Mouse (Mus musculus) layer of hippocampus, adult 9-11 months (tissue): ENCODE measurements around the gene Golga2.

Experiments
- DNase-seq: peaks from one replicate; pipeline ENCODE4 v3.0.0; 2022

Gene Golga2

GRCm38 (mm10) chr2:32318709-32319585, 31.8 kb downstream of the Golga2 start:
- no peak for DNase-seq

DNA sequence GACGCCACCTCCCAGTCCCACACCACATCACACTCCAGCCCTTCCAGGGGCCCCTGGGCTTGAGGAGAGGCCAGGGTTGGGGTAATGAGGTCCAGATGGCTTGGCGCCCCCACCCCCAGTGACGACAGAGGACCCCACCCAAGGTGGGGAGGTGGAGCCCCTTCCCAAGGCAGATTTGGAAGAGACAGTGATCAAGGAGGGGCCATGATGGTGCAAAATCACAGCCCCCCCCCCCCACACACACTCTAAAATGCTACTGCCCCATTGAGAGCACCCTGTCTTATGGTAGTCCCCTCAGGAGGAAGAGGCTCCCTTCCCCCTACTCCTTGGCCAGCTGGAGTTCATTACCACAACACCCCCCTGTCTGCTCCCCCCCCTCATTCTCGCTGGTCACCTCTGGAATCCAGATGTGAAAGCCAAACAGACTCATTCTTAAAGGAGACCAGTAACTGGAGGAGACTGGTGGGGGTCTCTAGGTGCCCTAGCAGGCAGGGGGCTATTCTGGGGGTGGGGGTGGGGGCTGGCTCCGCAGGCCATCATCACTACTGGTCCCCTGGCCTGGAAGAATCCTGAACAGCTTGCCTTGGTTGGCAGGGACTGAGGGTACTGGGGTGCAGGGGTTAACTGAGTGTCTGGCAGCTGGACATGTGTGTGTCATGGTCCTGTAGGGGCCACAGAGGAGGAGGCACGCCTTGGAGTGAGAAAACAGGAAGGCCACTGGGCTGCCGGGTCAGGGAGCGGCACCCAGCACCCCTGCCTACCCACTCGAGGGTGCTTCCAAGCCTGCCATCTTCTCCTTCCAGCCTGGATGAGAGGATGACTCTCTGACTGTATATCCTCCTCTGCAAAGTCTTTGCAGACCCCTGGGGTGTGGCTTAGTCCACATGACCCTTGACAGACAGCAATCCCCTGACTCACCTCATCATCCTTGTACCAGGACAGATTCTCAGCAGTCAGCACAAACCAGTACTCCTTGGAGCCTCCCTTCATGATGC, 32.7 kb downstream of the Golga2 start:
- DNase-seq: no peak

DNA sequence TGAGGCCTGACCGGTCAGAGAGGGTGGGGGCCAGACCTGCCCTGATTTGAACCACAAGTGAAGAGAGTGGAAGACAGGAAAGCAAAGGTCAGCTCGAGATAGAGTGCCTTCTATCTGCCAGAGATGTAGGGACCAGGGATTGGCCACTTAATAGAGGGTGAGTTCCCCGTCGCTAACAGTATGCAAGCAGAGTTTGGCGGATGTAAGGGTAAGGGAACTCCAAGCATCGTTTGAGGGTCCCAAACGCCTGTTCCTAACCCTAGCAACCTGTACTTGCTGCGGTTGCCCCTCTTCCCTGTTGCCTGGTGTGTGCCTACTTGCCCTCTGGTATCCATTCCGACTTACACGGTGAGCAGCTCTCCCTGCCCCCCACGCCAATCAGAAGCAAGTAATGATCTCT, 33.5 kb downstream of the Golga2 start:
- DNase-seq: no peak

DNA sequence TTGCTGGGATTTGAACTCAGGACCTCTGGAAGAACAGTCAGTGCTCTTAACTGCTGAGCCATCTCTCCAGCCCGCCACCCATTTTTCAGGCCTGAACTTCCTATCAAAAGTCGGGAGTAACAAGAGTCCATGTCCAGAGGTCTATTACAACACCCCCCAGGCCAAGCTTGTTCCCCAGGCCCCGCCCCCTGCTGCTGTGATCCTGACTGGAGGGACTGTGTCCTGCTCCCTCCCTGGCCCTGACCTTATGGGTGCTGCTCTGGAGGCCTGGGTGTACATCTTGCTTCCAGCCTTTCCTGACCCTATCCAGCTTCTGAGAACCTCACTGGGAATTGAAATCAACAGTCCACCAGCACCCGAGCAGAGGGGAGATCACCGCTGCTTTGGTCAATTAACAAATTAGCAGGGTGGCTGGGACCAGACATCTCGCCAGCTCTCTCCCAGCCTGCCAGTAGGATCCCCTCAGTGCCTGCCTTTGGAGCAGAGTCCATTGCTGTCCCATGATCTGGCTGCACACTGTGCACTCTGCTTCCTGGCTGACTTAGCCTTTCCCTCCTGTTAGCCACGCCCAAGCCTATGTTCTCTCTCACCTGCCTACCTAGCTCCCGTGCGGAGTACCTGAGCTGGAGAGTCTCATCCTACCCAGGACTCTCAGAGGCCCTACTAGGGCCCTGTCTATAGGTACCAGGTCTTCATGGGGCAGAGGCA, 34.6 kb downstream of the Golga2 start:
- DNase-seq: no peak

DNA sequence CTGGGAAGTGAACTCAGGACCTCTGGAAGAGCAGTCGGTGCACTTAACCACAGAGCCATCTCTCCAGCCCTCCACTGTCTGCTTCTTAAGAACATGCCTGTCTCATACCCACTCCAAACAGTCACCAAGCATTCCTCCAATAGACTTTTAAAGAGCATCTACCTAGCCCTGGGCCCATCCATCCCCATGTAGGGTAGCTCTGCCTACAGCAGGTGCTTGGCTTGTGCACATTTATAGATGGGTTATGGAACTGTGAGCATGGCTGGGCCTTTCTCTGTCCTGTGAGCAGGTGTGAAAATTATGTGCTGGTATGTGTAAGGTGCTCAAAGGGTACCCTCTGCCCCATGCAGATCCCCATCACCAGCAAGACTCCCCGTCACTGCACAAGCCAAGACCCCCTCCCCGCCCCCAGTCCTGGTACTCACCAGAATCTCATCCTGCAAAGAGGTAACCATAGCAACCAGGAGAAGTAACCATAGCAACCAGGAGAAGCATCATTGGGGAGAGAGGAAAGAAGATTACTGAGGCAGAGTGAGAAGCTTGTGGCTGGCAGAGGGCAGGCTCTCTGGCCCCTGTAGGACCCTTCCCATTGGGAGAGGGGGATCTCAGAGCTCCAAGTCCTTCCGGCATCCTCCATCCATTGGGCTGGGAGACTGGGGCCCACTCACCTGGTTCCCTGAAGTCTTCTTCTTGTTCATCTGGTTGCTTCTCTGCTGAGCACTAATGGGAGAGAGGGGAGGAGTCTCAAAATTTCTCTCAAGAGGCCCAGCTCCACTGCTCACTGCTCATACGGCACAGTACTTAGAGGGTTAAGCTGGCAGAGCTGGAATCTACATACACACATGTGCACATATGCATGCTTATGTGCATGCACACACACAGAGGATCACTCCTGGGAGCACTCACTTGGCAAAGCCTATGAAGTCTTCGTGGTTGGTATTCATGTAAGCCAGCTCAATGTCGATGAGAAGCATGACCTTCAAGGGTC, 35.9 kb downstream of the Golga2 start:
- DNase-seq: no peak

DNA sequence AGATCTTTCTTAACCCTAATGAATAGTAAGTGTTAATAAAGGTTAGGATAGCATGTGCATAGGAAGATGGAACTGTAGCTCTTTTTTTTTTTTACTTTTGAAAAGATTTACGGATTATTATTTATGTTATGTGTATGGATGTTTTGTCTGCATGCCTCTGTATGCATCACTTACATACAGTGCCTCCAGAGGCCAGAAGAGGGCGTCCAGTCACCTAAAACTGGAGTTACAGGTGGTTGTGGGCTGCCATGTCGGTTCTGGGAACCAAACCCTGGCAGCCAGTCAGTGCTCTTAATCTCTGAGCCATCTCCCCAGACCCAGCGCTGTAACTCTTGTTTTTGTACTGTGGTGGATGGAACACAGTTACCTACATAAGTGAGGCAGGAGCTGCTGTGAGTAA, 37.1 kb downstream of the Golga2 start:
- DNase-seq: no peak

GRCm38 (mm10) chr2:32325342-32325741, 38.2 kb downstream of the Golga2 start:
- no peak for DNase-seq

DNA sequence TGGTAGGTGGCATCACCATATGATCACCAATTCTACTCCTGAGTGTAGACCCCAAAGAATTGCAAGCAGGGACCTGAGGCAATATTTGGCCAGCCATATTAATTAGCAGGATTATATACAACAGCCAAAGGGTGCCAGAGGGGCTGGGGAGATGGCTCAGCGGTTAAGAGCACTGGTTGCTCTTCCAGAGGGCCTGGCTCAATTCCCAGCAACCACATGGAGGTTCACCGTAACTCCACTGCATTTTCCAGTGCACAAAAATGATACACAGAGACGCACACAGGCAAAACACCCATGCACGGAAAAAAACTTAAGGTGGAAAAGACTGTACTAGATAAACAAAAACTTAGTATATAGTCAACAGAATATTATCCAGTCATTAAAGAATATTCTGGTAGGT, 40.0 kb downstream of the Golga2 start:
- DNase-seq: no peak

DNA sequence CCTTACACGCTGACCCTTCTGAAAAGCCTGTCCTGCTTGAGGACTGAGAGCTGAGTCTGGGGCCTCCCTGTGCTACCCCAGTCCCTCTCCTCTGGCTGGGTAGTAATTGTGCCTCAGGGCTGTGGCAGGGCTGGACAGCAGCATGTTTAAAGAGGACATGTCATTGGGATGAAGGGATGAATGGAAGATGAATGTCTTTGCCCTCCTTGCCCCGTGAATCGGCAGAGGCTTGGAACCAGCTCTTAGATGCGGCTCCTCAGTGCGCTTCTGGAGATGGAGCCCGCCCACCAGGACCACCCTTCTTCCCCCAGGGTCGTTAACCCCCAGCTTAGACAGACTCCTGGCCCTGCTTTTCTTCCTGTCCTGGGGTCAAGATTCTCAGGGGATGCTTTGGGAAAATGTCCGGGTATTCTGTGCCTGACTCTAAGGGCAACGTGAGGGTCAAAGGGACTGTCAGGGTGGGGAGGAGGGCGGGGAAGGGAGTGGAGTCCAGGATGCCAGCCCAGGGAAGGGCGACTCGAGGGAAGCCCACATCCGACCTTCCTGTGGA, 41.8 kb downstream of the Golga2 start:
- no peak for DNase-seq

DNA sequence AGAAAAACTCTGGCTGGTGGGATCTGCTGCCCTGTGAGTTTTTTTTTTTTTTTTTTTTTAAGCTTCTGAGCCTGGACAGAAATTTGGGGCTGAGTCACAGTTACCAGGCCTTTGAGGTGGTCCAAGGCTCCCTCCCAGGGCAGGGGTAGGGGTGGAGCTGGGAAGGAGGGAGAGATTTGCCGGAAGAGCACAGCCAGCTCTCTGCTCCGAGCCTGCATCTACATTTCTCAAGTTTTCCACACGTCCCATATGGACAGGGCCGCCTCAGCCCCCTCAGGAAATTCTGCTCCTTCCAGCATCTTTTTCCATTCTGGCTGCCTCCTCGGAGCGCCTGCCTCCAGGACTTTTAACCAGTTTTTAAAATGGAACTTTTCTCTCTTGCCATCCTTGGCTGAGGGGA, 42.3 kb downstream of the Golga2 start:
- DNase-seq: no peak

GRCm38 (mm10) chr2:32332159-32332558, 45.0 kb downstream of the Golga2 start:
- no peak for DNase-seq

- no peak for DNase-seq
Observed at GRCm38 (mm10) chr2:32335888-32336287, 48.7 kb downstream of the Golga2 start.

DNA sequence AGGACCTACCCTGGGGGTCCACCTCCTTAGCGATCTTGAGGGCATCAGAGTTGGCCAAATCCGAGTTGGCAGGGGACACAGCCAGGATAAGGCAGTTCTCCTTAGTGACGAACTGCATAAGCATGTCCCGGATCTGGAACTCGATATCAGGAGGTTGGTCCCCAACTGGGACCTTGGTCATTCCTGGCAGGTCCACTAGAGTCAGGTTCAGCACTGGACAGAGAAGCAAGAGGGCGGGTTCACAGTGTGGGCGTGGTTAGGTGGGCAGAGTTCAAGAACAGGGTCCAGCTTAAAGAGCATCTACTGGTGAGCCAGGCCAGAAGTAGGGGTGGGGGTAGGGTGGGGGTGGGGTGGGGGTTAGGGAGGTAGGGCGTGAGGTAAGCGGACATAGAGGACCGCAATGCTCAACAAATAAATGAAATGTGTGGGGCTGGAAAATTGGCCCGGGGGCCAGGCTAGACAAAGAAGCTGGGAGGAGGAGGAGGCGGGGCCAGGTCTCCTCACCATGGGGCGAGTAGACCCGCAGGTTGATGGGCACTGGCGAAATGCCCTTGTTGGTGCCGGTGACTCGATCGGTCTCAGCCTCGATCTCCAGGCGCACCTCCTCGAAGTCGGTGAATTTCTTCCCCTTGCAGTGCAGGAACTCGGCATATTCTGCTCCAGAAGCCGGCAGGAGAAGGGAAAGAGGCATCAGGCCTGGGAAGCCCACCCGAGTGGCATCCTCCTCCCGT, 52.9 kb downstream of the Golga2 start:
- no peak for DNase-seq

GRCm38 (mm10) chr2:32340836-32341633, 53.9 kb downstream of the Golga2 start:
- peak; percentile 79 for DNase-seq

DNA sequence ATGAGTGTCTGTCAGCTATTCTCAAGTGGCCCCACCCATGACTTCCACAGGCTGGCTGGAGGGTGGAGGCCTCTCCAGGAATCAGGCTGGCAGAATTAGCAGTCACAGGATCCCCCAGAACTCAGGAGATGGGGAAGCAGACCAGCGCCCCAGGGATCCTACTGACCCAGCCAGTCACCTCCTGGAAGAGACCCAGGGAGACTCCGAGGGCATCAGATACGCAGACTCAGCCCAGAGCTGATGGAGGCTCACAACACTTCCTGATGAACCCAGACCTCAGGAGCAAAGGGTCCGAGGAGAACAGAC, 54.4 kb downstream of the Golga2 start:
- no peak for DNase-seq

DNA sequence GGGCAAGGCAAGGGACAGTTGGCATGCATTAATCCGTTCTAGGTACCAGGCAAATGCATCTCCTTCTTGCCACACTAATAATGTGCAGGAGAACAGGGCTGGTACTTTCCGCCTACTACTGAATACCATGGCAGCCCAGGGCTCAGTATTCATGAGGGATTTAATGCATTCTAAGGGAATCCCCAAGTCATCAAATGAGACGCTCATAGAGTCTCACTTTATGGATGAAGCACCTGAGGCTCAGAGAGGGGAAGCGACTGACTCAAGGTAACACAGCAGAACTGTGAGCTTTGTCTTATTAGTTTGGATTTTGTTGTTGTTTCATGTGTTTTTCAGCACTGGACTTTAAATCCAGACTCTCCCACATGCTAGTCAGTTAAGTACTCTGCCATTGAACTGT, 54.9 kb downstream of the Golga2 start:
- no peak for DNase-seq

DNA sequence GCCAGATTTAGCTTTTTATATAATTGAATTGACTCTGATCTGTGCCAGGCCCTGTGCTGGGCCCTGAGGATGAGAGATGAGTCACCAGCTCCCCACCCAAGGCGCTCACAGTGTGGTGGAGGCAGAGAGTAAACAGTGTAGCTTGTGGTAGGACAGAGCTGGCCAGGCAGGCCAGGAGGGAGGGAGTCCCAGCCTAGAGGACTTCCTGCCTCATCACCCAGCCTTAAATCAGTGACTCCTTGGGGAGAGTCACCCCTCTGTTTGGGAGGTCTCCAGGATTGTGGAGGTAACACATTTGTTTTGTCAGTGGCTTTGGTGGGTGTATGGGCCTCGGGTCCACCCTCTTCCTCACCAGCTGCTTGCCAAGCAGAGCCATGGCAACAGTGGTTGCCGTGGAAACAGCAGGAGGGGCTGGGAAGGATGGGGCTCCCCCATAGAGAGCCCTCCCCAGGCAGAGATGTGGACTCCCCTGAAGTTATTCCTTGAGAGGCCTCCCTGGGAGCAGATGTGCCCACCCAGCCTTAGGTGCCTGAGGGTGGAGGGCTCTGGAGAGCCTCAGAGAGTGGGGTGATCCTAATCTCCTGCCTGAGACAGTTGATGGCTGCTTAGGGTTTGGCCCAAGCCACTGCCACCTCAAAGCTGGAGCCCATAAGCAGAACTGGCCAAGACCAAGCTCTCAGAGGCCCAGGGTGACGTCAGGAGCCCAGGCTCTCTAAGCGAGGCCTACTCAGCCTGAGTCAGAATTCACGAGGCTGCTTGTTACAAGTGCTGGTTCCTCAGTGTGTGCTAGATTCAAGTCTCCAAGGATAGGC, 55.6 kb downstream of the Golga2 start:
- DNase-seq: peak; percentile 84

GRCm38 (mm10) chr2:32343351-32343671, 56.1 kb downstream of the Golga2 start:
- no peak for DNase-seq

DNA sequence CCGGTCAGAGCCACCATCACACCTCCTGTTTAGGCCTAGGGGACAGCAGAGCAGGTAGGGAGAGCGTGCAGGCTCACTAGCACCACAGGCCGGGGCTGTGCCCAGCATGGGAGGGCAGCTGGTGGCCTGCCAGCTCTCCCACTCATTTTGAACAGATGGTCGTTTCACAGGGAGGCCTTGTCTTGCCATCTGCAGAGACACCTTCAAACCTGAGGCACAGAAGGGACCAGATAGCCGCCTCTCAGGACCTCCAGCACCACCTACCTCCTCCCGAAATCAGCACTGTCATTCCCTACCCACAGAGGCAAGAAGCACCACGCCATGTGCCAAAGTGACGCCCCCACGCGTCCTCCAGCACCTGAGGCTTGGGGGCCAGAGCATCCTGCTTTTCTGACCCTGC, 56.9 kb downstream of the Golga2 start:
- peak; percentile 52 for DNase-seq
